Mouse (Mus musculus) CH12.LX (cell line): ENCODE measurements around the gene Reps1. TPM values are rescaled to one million over a fixed set of nuclear protein-coding genes. Genes with fewer than 3 reads are reported as not detected.

Experiments
- DNase-seq: peaks from one replicate; pipeline ENCODE4 v3.0.0-alpha.2; 2013; ENCODE audit errors: extremely low read depth
- H3K27ac ChIP-seq: 2 replicates; pipeline ENCODE4 v1.5.1; 2012; ENCODE audit warnings: low read depth, mild to moderate bottlenecking, control low read depth, moderate library complexity; ENCODE audit not compliant: insufficient read depth
- H3K27me3 ChIP-seq: replicated peaks from 2 replicates; pipeline ENCODE3; 2012; ENCODE audit warnings: inconsistent platforms
- H3K36me3 ChIP-seq, 2 experiments: replicated peaks in 1 of 2; 2 replicates each; pipeline versions ENCODE3 to v1.6.1; 2012; ENCODE audit warnings: inconsistent platforms in 1 of 2, low read length in 1 of 2, mild to moderate bottlenecking in 1 of 2, mixed read lengths in 1 of 2, moderate library complexity in 1 of 2; ENCODE audit not compliant: control insufficient read depth in 1 of 2, insufficient read depth in 1 of 2
- H3K4me1 ChIP-seq, 2 experiments: 2 replicates each; pipeline ENCODE4 v1.6.1; 2012; ENCODE audit warnings: inconsistent platforms in 1 of 2, moderate library complexity in 1 of 2; ENCODE audit not compliant: insufficient read depth in 2 of 2, control insufficient read depth in 1 of 2
- H3K4me2 ChIP-seq: 2 replicates; pipeline ENCODE4 v1.6.1; 2012; ENCODE audit warnings: low read depth, mild to moderate bottlenecking, control low read depth; ENCODE audit not compliant: poor library complexity, insufficient read depth, severe bottlenecking
- H3K4me3 ChIP-seq, 3 experiments: fragments of 150-350 bp in 1 of 3; sonication (generic) in 1 of 3; replicated peaks in 1 of 3; 2 replicates each; pipeline versions ENCODE3 to v1.5.1; 2011 to 2012; ENCODE audit warnings: low read depth in 2 of 3, low read length in 2 of 3, mild to moderate bottlenecking in 2 of 3, moderate library complexity in 2 of 3, control low read depth in 1 of 3, improper control_type of control experiment in 1 of 3, inconsistent platforms in 1 of 3, mixed read lengths in 1 of 3; ENCODE audit not compliant: poor library complexity in 1 of 3
- H3K79me2 ChIP-seq: replicated peaks from 2 replicates; pipeline ENCODE4 v1.6.1; 2012; ENCODE audit warnings: mild to moderate bottlenecking, moderate library complexity; ENCODE audit not compliant: control insufficient read depth, poor library complexity, insufficient read depth, severe bottlenecking; ENCODE audit errors: extremely low read depth
- H3K9ac ChIP-seq: 2 replicates; pipeline ENCODE4 v1.6.1; 2012; ENCODE audit warnings: low read depth, mild to moderate bottlenecking, control low read depth, moderate library complexity; ENCODE audit not compliant: insufficient read depth
- H3K9me3 ChIP-seq: replicated peaks from 2 replicates; pipeline ENCODE3; 2012; ENCODE audit warnings: low read length, inconsistent platforms, mixed read lengths
- BHLHE40 ChIP-seq: IDR thresholded peaks from 2 replicates; pipeline ENCODE4 v1.6.1; 2011; ENCODE audit warnings: mild to moderate bottlenecking, low read depth, low read length, improper control_type of control experiment
- CHD2 ChIP-seq: IDR thresholded peaks from 2 replicates; pipeline ENCODE4 v1.6.1; 2011; ENCODE audit warnings: low read length, improper control_type of control experiment
- CTCF ChIP-seq, 2 experiments: IDR thresholded peaks in 1 of 2; conservative IDR thresholded peaks in 1 of 2; 2 replicates each; pipeline ENCODE4 v1.5.1; 2011 to 2012; ENCODE audit warnings: low read depth in 2 of 2, low read length in 2 of 2, improper control_type of control experiment in 1 of 2, inconsistent platforms in 1 of 2, mild to moderate bottlenecking in 1 of 2, moderate library complexity in 1 of 2
- E2F4 ChIP-seq: IDR thresholded peaks from 2 replicates; pipeline ENCODE4 v1.6.1; 2011; ENCODE audit warnings: low read depth, low read length, improper control_type of control experiment; ENCODE audit not compliant: insufficient replicate concordance
- ETS1 ChIP-seq: conservative IDR thresholded peaks from 2 replicates; pipeline ENCODE4 v1.6.1; 2012; ENCODE audit warnings: low read depth, mild to moderate bottlenecking, inconsistent platforms, low read length, improper control_type of control experiment, moderate library complexity
- GABPA ChIP-seq: IDR thresholded peaks from 2 replicates; pipeline ENCODE4 v1.6.1; 2012; ENCODE audit warnings: low read depth, low read length, improper control_type of control experiment, inconsistent platforms; ENCODE audit not compliant: insufficient replicate concordance
- HCFC1 ChIP-seq: IDR thresholded peaks from 2 replicates; pipeline ENCODE4 v1.6.1; 2012; ENCODE audit warnings: low read depth, mild to moderate bottlenecking, inconsistent platforms, low read length, improper control_type of control experiment
- IRF4 ChIP-seq: IDR thresholded peaks from 2 replicates; pipeline ENCODE4 v1.6.1; 2014; ENCODE audit warnings: low read depth, mild to moderate bottlenecking, inconsistent platforms, low read length, improper control_type of control experiment
- JUN ChIP-seq: IDR thresholded peaks from 2 replicates; pipeline ENCODE4 v1.6.1; 2011; ENCODE audit warnings: low read depth, mild to moderate bottlenecking, low read length, improper control_type of control experiment, moderate library complexity; ENCODE audit not compliant: insufficient read depth
- JUND ChIP-seq: conservative IDR thresholded peaks from 2 replicates; pipeline ENCODE4 v1.6.1; 2011; ENCODE audit warnings: low read depth, low read length, improper control_type of control experiment
- MAX ChIP-seq: IDR thresholded peaks from 2 replicates; pipeline ENCODE4 v1.6.1; 2011; ENCODE audit warnings: low read length, improper control_type of control experiment
- MAZ ChIP-seq: IDR thresholded peaks from 2 replicates; pipeline ENCODE4 v1.6.1; 2012; ENCODE audit warnings: low read depth, mild to moderate bottlenecking, inconsistent platforms, low read length, improper control_type of control experiment, moderate library complexity
- MXI1 ChIP-seq: IDR thresholded peaks from 2 replicates; pipeline ENCODE4 v1.6.1; 2011; ENCODE audit warnings: mild to moderate bottlenecking, low read depth, low read length, improper control_type of control experiment
- MYC ChIP-seq: IDR thresholded peaks from 2 replicates; pipeline ENCODE4 v1.6.1; 2011; ENCODE audit warnings: low read depth, mild to moderate bottlenecking, improper control_type of control experiment, low read length
- NELFE ChIP-seq: IDR thresholded peaks from 2 replicates; pipeline ENCODE4 v1.6.1; 2011; ENCODE audit warnings: low read depth, low read length, improper control_type of control experiment
- NRF1 ChIP-seq: IDR thresholded peaks from 2 replicates; pipeline ENCODE4 v1.6.1; 2014; ENCODE audit warnings: low read depth, mild to moderate bottlenecking, inconsistent platforms, low read length, improper control_type of control experiment, moderate library complexity
- RCOR1 ChIP-seq: conservative IDR thresholded peaks from 2 replicates; pipeline ENCODE4 v1.6.1; 2012; ENCODE audit warnings: low read depth, mild to moderate bottlenecking, inconsistent platforms, low read length, improper control_type of control experiment
- SMC3 ChIP-seq: IDR thresholded peaks from 2 replicates; pipeline ENCODE4 v1.6.1; 2011; ENCODE audit warnings: low read depth, low read length, improper control_type of control experiment
- TBP ChIP-seq: conservative IDR thresholded peaks from 2 replicates; pipeline ENCODE4 v1.6.1; 2011; ENCODE audit warnings: low read depth, low read length, improper control_type of control experiment
- TCF12 ChIP-seq: IDR thresholded peaks from 2 replicates; pipeline ENCODE4 v1.6.1; 2014; ENCODE audit warnings: low read depth, mild to moderate bottlenecking, inconsistent platforms, low read length, improper control_type of control experiment
- USF1 ChIP-seq: IDR thresholded peaks from 2 replicates; pipeline ENCODE4 v1.6.1; 2014; ENCODE audit warnings: low read depth, mild to moderate bottlenecking, inconsistent platforms, low read length, improper control_type of control experiment
- ZMIZ1 ChIP-seq: IDR thresholded peaks from 2 replicates; pipeline ENCODE4 v1.6.1; 2012; ENCODE audit warnings: low read depth, mild to moderate bottlenecking, inconsistent platforms, low read length, improper control_type of control experiment
- dilution Hi-C: fragments of 300-500 bp; cut with MboI; formaldehyde crosslinking; loops from 2 replicates; pipeline ENCODE4 v1.14.3; 2020; ENCODE audit warnings: low sequenced_read_pairs; ENCODE audit not compliant: extremely low pct_unique_long_range_greater_than_20kb, extremely low pct_ligation_motif_present
- in situ Hi-C: fragments of 300-500 bp; cut with MboI; formaldehyde crosslinking; loops from 3 replicates; pipeline ENCODE4 v1.14.3; 2019; ENCODE audit warnings: low sequenced_read_pairs, low pct_ligation_motif_present, low pct_unique_long_range_greater_than_20kb, mixed read lengths
- polyA plus RNA-seq: library from polyadenylated mRNA; unstranded; fragments of >175 nt; gene quantifications from 2 replicates; pipeline ENCODE4 v1.2.1, GENCODE M21; 2012; ENCODE audit warnings: low read depth; ENCODE audit not compliant: insufficient read length
- total RNA-seq, 2 experiments: library from RNA; depleted of rRNA; stranded (reverse); fragments of 300-350 nt in 1 of 2; fragments of >200 nt in 1 of 2; gene quantifications; 2 replicates each; pipeline ENCODE4 v1.2.3; 2012 to 2014

Reps1 gene
- total and polyA plus RNA-seq, 3 experiments: 34.4 to 61.5 (median 37.9) TPM

GRCm38 (mm10) chr10:18009744-18010143 lies 45.9 kb upstream of the Reps1 start:
- no peak for TF ChIP-seq TCF12
- no peak for TF ChIP-seq RCOR1
- TF ChIP-seq GABPA: no peak
- no peak for TF ChIP-seq ETS1
- no peak for TF ChIP-seq CHD2
- no peak for TF ChIP-seq BHLHE40
- TF ChIP-seq JUND: no peak
- no peak for TF ChIP-seq TBP
- TF ChIP-seq USF1: no peak
- no peak for TF ChIP-seq E2F4
- TF ChIP-seq CTCF (conservative IDR thresholded peaks at IDR 0.05 in 1 of 2, IDR thresholded peaks at IDR 0.05 in 1 of 2; ENCODE audit: low read depth in 2 of 2, low read length in 2 of 2): no peak
- no peak for TF ChIP-seq MAZ
- no peak for TF ChIP-seq JUN
- no peak for TF ChIP-seq MYC
- TF ChIP-seq NELFE: no peak
- TF ChIP-seq MXI1: no peak
- TF ChIP-seq IRF4: no peak
- TF ChIP-seq ZMIZ1: no peak
- no peak for TF ChIP-seq NRF1
- no peak for TF ChIP-seq HCFC1
- Histone ChIP-seq H3K36me3 (peaks cover 9 to 32% of the 10 kb centered on the region in 2 experiments), H3K27ac (no peak overlapping the region), H3K9ac (no peak overlapping the region), H3K9me3 (no peaks in the 10 kb centered on the region), H3K79me2 (no peaks in the 10 kb centered on the region), H3K4me2 (no peak overlapping the region), H3K4me1 (peaks cover 2 to 12% of the 10 kb centered on the region in 2 experiments; a peak in 2 of 4 replicates), H3K4me3 (no peak overlapping the region), H3K27me3 (no peaks in the 10 kb centered on the region)
- dilution Hi-C loops (no loop called here), in situ Hi-C loops (no loop called here)
- no peak for DNase-seq

- TF ChIP-seq MAX: no peak
- TF ChIP-seq SMC3: no peak
- no peak for TF ChIP-seq JUN
- TF ChIP-seq, all 38 proteins: peak for 0
- Histone ChIP-seq H3K4me2 (no peak overlapping the region), H3K27ac (no peak overlapping the region), H3K9me3 (no peaks in the 10 kb centered on the region), H3K79me2 (no peaks in the 10 kb centered on the region), H3K4me1 (peaks cover 0 to 3% of the 10 kb centered on the region in 2 experiments; a peak in 2 of 4 replicates), H3K4me3 (no peak overlapping the region), H3K36me3 (peaks cover 9 to 47% of the 10 kb centered on the region in 2 experiments), H3K9ac (no peak overlapping the region), H3K27me3 (no peaks in the 10 kb centered on the region)
- in situ Hi-C loops: no loop called here
- DNase-seq: no peak
- dilution Hi-C loops: no loop called here
Measured at GRCm38 (mm10) chr10:18011761-18012160, 43.9 kb upstream of the Reps1 start.
